Mouse (Mus musculus) olfactory bulb, adult 2 months (tissue): ENCODE data around the gene Zbtb8b.

Experiments
- CTCF ChIP-seq: fragments of 200-500 bp; IDR thresholded peaks from 2 replicates; pipeline ENCODE4 v1.5.1; 2012; ENCODE audit warnings: low read depth, mild to moderate bottlenecking, low read length, moderate library complexity; ENCODE audit not compliant: insufficient read depth
- POLR2A ChIP-seq: fragments of 200-500 bp; IDR thresholded peaks from 2 replicates; pipeline ENCODE4 v1.6.1; 2012; ENCODE audit warnings: mild to moderate bottlenecking, low read depth, low read length, moderate library complexity; ENCODE audit not compliant: insufficient read depth

DNA sequence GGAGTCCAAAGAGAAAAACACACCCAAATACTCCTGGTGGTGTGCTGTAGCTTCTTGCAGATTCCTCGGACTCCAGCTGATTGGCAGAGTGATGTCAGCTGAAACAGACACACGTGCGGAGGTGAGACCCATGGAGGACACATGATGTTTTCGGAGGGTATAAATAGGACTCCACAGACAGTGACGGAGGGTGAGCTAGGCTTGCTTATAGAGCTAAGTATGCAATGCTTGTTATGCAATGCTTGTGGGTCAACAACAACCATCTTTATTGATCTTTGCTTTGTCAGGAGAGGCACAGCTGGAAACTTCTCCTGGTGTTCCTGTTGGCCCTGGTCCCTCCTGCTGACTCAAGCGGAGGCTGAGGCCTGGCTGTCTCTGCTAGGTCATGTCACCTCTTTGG is 8.1 kb upstream of the Zbtb8b start:
- no peak for TF ChIP-seq POLR2A
- TF ChIP-seq CTCF = no peak
